Mouse (Mus musculus) adrenal gland, postnatal 25 days (tissue): ENCODE measurements around the gene Aff3. TPM values are rescaled to one million over a fixed set of nuclear protein-coding genes. Genes with fewer than 3 reads are reported as not detected.

Source experiments
- DNase-seq: peaks from one replicate; pipeline ENCODE4 v3.0.0; 2021; ENCODE audit warnings: mixed read lengths
- total RNA-seq: library from RNA; stranded (reverse); gene quantifications from 2 replicates; pipeline ENCODE4 v1.2.3, GENCODE M21; 2021

Aff3 gene
- total RNA-seq, 1 experiment from 2014 or later, result 2.8 TPM

DNA sequence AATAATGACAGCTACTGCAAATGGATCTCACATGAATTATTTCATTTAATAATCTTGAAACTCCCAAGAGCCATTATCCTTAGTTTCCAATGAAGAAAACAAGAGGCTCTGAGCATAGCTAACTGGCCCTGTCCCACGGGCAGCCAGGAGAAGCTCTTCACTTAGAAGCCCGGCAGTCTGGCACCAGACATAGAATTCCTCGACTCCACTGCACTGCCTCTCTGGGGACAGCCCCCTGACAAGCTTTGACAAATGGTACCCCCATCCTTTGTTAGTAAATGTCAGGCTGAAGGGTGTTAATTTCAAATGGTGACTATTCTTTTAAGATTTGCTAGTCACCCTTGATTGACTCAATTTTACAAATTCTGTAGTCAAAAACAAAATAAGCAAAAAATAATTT lies 120.3 kb downstream of the Aff3 start:
- no peak for DNase-seq

GRCm38 (mm10) chr1:38541536-38541935 lies 123.2 kb downstream of the Aff3 start:
- DNase-seq, result no peak

DNA sequence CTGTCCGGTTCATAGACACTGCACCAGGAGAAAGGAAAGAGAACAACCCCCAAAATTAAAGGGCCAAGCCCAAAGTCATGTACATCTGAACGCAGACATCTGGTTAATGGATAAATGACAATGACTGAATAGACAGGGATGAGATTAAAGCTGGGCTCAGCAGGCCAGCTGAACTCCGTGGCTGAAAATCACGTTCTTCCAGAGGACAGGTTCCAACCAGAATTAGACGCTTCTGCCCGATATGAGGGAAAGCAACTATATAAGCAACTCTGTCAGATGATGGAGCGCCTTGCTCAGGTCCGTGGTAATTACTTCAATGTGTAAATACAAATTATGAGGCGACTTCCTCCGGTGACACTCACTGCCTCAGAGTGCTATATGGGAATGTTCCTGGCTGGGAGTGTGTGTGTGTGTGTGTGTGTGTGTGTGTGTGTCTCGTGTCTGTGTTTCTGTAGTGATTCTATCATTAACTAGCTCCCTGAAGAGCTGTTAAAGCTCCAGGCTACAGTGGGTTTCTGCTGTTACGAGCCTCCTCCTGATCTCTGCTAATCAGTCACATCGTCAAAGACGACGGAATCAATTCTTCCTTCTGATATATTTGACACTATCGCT lies 127.7 kb downstream of the Aff3 start:
- DNase-seq, result no peak

DNA sequence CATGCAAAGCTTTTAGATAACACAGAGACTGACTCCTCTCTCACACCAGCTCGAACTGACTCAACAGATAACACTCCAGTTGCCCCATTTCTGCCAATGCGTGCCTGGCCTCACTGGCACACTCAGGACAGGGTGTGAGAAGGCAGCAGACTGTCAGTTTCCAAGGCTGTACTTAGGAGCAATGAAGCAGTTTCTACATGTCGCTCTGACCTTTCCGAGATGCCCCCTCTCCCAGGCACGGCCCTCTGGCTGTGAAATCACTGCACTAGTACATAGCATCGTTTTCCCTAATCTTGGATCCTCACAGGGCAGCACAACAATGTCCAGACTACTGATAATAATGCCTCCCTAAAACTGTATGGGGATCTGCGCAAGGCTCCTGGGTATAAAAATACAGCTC lies 132.2 kb downstream of the Aff3 start:
- no peak for DNase-seq

DNA sequence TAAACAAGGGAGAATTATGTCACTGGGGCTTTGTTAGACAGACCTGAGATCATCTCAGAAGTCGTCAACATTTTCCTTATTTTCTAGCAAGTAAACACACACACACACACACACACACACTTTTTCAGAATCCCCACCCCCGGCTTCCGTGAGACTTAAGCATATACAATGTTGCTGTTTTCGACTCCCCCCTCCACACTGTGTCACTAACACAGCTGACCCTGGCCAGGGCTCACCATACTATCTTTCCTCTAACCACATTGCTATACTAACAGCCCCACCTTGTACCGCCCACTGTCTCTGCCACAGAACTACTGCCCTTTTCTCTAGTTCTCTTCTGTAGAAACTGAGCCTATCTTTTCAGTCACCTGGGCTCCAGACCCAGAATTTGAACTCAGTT lies 136.1 kb downstream of the Aff3 start:
- DNase-seq, result no peak

DNA sequence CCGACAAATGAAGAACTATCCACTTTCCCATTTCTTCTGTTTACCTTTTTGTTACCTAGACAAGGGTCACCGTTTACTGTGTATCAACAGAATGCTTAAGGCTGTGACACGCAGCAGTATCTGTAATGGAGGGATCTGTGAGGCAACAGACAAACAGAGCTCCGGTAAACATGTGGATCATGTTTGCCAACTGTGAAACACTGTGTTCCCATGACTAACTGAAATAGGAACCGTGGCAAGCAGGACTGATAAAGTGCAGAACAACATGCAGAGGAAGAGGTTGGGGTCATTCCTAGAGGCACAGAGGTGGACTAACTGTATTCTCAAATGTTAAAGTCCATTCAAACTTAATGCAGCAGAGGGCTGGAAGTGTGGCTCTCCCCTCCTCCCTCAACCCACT lies 138.2 kb downstream of the Aff3 start:
- DNase-seq, result no peak

DNA sequence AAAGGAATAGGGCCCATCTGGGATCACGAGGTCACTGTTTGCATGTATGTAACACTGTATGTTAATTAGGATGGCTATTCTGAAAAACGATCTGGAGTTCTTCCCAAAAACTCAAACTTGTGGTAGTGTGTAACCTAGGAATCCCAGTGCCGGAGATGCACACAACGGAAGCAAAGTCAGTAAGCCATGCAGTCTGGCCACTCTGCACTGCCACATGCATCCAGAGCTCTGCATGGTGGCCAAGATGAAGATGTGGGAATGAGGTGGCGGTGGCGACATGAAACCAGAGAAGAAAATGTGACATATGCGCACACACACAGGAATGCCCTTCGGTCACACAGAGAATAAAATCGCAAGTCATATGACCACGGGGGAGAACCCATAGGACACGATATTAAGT lies 143.1 kb downstream of the Aff3 start:
- DNase-seq, result no peak

GRCm38 (mm10) chr1:38516225-38516624 lies 148.5 kb downstream of the Aff3 start:
- no peak for DNase-seq

DNA sequence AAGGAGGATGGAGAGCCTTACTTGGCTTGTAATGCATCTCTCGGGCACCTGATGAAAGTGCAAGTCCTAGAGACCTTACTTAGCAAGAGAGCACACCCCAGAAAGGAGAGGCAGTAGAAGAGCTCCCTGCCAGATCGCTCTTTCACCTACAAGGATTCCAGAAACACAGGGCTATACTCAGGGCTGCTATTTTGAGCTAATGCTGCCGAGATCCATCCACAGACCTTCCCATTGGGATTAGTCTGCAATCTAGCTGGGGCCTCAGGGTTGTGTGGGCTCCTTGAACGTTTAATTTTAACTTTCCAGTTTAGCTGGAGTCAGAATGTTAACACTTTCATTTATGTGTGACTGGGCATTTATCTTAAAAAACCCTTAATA lies 150.1 kb downstream of the Aff3 start:
- no peak for DNase-seq

DNA sequence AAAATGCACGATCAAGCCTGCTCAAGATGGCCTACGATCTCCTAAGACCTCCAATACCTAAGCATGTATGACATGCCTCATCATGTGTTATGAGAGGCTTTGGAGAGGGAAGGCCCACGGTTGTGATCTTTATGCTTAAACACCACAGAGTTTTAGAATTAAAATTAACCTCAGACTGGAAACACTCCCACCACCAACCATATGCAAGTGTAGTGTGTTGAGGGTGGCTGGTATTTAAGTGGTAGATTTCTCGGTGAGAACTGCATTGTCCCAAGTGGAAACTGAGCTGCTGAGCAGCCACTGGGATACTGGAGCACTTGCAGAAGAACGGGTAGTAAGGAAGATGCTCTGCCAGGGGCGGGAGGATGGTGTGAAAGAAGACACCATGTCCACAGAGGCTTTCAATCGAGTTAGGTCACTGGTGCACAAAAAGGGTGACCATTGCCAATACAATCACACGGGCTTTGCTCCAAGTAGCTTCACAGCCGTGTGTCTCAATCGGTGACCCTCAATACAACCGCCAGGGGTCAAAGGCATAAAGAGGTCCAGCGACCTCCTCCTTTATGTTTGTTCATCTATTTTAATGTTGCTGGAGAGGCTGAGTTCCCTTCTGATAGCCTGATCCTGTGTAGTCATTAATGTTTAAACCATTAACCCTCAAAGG lies 150.7 kb downstream of the Aff3 start:
- no peak for DNase-seq

DNA sequence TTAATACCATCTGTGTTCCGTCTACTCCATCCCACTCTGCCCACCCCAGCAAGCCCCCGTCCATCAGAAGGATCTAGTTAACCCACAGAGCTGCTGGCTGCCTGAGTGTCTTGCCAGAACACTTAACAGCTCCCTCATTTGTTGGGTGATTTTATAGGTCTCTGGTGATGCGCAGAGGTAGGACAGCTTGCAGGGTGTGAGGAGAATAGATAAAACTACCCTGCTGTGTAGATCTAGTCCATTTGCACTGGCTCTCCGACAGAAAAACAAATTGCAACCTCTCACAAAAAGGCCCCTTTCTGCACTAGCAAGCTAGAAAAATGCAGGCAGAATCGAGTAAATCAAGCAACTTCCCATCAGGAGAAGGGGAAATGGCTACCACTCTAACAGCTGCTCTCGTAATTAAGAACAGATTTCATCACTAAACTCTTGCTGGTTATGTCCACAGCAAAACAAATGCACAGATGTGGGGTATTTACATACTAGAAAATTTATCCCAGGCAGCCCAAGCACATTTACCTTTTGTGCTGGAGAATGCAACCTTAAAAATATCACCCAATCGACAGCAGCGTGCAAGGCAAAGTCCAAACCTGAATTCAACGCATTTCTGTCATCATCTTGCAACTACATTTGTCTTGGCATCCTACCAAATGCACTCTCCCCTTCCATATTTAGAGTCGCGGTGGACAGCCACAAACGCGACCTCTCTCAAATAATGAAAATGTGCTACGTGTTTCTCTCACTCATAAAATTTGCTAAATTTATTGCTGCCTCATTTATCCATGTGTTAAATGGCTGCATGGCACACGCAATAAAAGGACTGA lies 152.3 kb downstream of the Aff3 start:
- no peak for DNase-seq

GRCm38 (mm10) chr1:38511076-38511475 lies 153.7 kb downstream of the Aff3 start:
- no peak for DNase-seq

DNA sequence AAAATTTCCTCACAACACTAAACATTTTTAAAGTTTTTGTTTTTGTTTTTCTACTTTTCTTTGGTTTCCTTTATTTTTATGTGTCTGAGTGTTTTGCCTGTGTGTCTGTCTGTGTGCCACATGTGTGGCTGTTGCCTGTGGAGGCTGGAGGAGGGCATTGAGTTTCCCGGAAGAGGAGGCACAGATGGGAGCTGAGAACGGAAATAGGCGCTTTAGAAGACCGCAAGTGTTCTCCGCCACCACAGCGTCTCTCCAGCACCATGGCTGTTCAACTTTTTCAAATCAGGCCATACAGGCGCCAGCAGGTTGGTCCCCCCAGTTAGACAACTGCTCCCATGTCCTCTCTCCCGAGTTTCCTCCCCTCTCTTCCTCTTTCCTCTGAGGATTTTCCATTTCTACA lies 155.5 kb downstream of the Aff3 start:
- no peak for DNase-seq

DNA sequence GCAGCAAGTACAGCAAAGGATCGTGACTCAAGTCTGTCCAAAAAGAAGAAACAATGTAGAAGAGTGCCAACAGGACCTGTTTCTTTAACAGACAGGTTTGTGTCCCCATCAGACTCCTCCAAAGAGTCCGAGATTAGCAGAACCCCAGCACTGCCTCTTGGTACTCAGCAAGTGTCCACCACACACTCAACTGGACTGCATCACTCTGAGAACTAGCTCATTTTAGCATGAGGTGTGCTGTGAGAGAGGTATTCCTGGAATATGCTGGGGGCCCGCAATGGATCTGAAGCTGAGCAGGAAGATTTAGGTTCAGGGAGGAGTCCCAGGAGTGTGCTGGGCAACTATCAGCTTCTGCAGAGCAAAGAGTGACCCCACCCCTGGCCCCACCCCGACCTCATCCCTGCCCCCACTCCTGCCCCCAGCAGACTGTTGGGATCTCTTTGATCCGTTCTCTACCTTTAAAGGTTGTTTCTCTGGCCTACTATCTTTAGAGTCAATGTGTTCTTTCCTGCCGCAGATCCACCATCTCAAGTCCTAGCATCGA lies 157.0 kb downstream of the Aff3 start:
- DNase-seq, result no peak

DNA sequence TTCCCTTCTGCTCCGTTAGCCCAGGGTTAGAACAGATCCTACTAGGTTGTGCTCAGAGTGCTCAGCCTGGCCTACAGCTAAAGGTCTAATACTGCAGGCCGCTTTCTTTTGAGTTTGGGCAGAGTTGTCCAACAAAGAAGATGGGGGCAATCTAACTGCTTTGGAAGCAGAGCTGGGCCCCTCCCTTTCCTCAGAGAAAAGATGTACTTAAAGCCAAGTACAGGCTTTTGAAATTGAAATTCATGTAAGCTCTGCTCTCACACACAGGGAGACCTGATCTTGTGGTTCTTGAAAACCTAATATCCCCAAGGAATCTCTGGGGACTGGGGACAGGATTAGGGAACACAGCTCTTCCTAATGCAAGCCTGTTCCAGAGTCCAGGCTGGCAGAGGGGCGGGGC lies 158.4 kb downstream of the Aff3 start:
- DNase-seq, result no peak

- DNase-seq, result no peak
These were observed 161.2 kb downstream of the Aff3 start for GRCm38 (mm10) chr1:38503431-38504089.

DNA sequence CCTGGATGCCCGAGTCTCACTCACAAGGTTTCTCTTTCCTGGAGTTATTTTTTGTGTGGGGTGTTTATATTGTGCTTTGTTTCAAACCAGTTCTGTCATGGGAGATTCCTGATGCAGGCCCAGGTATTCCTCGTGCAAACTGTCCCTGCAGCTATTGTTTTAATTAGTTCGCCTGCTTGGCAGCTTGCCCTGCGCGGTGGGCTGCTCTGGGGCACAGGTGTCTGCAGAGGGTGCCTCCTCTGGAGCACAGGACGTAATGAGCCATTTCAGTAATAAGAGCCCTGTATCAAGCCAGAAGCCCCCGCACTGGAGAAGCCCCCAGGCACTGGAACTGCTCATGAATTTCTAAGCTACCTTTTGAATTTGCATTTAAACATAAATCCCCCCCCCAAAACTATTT lies 162.0 kb downstream of the Aff3 start:
- no peak for DNase-seq

GRCm38 (mm10) chr1:38501231-38501630 lies 163.5 kb downstream of the Aff3 start:
- DNase-seq, result no peak

- no peak for DNase-seq
These were observed 165.3 kb downstream of the Aff3 start for GRCm38 (mm10) chr1:38499500-38499899.

- no peak for DNase-seq
These were observed 167.2 kb downstream of the Aff3 start for GRCm38 (mm10) chr1:38497576-38497975.

DNA sequence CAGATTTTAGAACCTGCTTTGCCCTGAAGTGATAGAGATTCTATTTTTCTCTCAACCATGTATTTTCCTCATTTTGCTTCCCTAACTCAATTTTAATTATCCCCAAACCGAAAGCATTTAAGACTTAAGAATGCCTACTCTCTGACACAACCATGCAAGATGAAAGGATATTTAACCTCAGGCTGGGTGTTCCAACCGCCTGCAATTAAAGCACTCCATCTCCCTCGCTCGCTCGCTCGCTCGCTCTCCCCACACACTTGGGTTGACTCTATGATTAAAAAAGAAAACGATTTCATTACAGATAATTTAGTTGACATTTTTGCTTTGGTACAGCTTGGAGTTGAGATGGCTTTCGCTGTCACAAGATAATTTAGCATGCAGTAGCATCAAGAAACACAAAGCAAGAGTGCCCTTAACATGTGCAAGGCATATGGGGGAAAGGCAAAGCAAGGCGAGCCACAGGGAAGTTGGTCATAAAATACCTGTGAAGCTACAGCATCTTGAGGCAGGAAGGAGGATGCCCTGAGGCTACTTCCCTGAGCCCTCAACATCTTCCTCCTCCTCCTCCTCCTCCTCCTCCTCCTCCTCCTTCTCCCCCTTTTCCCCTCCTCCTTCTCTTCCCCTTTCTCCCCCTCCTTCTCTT lies 167.7 kb downstream of the Aff3 start:
- DNase-seq, result no peak

GRCm38 (mm10) chr1:38495284-38495683 lies 169.5 kb downstream of the Aff3 start:
- DNase-seq, result no peak
